Mouse (Mus musculus) embryo, embryonic 10.5 days (tissue): ENCODE data around the gene 4933424G06Rik.

ENCODE experiments used
- DNase-seq: peaks from one replicate; pipeline ENCODE4 v3.0.0-alpha.2; 2015; ENCODE audit warnings: low spot score

The 4933424G06Rik gene

GRCm38 (mm10) chr1:36769951-36770350 lies 60.0 kb downstream of the 4933424G06Rik start:
- no peak for DNase-seq

- DNase-seq, result peak; percentile 24
Measured at GRCm38 (mm10) chr1:36770998-36771397, 61.0 kb downstream of the 4933424G06Rik start.

GRCm38 (mm10) chr1:36772198-36772934 lies 62.4 kb downstream of the 4933424G06Rik start:
- no peak for DNase-seq

GRCm38 (mm10) chr1:36780793-36781192 lies 70.8 kb downstream of the 4933424G06Rik start:
- DNase-seq, result no peak

- no peak for DNase-seq
Measured at GRCm38 (mm10) chr1:36782476-36782875, 72.5 kb downstream of the 4933424G06Rik start.

GRCm38 (mm10) chr1:36784365-36785134 lies 74.6 kb downstream of the 4933424G06Rik start:
- peak; percentile 89 for DNase-seq

GRCm38 (mm10) chr1:36785238-36785641 lies 75.3 kb downstream of the 4933424G06Rik start:
- peak; percentile 61 for DNase-seq

GRCm38 (mm10) chr1:36786377-36786776 lies 76.4 kb downstream of the 4933424G06Rik start:
- no peak for DNase-seq

- DNase-seq, result no peak
Measured at GRCm38 (mm10) chr1:36789416-36789815, 79.5 kb downstream of the 4933424G06Rik start.

GRCm38 (mm10) chr1:36796711-36797110 lies 86.8 kb downstream of the 4933424G06Rik start:
- no peak for DNase-seq

- DNase-seq, result no peak
Measured at GRCm38 (mm10) chr1:36797481-36797880, 87.5 kb downstream of the 4933424G06Rik start.

GRCm38 (mm10) chr1:36800379-36801011 lies 90.5 kb downstream of the 4933424G06Rik start:
- DNase-seq, result no peak

- DNase-seq, result no peak
Measured at GRCm38 (mm10) chr1:36804259-36804658, 94.3 kb downstream of the 4933424G06Rik start.

GRCm38 (mm10) chr1:36804833-36805232 lies 94.9 kb downstream of the 4933424G06Rik start:
- no peak for DNase-seq

GRCm38 (mm10) chr1:36806181-36806905 lies 96.4 kb downstream of the 4933424G06Rik start:
- no peak for DNase-seq

- no peak for DNase-seq
Measured at GRCm38 (mm10) chr1:36807086-36807485, 97.1 kb downstream of the 4933424G06Rik start.
